Mouse (Mus musculus) c-Kit-positive CD71-negative TER-119-negative erythroid progenitor cells, embryonic 14.5 days (primary cell): ENCODE results near the gene Bik.
"Not testable (repeated sequence)": the region's sequence is repeated elsewhere in the genome, so short reads cannot be mapped to it uniquely, and the experiment has no call there.

Experiments used
- DNase-seq: peaks from one replicate; pipeline ENCODE4 v3.0.0-alpha.2; 2013; ENCODE audit warnings: low read depth

Gene Bik

DNA sequence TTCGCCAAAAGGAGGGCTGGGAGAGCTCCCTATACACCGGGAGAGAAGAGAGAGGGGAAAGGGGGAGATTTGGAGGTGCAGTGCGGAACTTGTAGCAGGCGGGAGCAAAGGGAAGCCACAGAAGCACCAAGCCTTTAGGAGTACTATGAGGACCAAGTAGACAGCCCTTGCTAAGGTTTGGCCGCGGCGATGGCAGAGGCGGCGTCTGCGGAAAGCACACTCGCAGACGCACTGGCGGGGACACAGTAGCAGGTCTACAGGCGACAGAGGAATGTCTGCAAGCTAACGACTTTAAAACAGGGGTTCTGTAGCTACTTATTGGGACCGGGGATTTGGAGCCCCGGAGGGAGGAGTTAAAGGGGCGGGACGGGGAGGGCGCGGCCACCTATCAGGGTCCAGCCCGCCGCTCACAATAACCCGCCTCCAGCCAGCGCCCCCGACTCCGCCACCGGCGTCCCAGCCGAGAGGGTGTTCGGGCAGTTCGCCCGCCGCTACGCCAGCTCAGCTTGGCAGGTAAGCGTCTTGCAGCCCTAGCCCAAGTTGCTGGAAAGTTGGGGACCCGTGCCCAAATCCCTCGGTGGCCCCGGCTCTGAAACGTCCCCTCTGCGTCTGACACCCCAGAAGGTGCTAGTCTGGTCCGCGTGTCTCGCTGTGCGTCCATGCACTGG is at the start of gene Bik:
TSS of gene Bik (plus strand) at position 439 of the 668 bp plus-strand sequence.
- DNase-seq = no peak

DNA sequence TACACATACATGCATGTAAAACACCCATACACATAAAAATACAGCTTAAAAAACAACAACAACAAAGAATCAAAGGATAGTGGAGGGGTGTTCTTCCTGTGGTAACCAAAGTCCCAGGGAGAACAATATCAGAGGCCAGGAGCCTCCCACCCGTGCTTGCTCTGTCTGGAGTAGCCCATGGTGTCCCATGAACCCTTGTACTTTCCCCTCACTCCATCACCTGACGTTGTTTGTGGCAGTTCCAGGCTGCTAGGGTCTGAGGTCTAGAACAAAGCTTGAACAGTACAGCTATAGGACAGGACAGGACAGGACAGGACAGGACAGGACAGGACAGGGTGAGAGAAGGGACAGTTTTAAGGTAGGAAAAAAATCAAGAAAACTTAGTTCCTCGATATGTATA is 48.6 kb upstream of the Bik start:
- no peak for DNase-seq

DNA sequence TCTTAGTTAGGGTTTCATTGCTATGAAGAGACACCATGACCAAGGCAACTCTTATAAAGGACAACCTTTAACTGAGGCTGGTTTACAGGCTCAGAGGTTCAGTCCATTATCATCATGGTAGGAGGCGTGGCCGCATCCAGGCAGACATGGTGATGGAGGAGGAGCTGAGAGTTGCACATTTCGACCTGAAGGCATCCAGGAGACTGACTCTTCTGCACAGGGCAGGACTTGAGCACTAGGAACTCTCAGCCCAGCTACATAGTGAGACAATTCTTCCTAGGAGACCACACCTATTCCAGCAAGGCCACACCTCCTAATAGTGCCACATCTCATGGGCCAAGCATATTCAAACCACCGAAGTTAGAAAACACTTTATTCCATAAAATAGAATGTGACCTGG is 46.8 kb upstream of the Bik start:
- DNase-seq = no peak

DNA sequence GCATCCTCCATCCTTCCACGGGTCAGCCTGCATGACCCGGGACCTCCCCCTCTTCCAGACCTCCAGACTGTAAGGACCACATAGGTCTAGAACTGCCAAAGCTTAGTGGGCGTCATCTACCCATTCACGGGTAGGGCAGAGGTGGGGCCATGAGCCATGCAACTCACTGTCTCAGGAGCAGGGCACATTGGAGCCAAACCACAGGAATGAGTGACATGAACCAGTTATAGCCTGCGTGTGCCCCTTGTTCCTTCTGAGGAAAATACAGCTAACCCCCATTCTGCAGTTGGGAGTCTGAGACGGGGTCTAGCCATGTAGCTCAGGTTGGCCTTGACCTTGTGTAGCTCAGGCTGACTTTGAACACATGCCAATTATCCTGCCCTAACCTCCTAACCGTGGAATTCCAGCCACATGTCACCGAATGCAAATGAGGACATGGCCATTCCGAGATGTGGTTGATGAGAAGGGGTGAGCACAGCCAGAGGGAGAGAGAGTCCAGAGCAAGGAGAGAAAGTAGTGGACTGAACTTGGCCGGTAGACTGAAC is 45.4 kb upstream of the Bik start:
- DNase-seq = no peak

DNA sequence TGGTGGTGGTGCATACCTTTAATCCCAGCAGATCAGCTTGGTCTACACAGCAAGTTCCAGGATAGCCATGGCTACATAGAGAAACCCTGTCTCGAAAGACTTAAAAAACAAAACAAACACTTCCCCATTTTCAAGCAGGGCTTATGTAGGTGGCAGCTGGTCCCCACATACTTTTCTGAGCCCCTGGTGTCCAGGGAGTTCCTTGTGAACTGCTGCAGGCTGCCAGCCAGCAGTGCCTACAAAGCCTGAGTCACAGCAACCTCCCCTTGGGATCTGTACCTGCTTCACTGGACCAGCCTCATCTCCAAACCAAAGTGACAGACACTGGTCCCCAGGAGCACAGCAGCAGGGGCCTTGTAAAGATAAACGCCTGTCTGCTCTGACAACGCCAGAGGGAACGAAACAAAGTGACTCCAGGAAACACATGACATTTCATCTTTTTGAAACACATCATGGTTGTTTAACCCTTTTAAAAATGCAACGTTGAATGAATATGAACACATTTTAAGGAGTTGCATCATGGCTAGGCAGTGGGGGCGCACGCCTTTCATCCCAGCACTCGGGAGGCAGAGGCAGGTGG is 43.9 kb upstream of the Bik start:
- DNase-seq = no peak

DNA sequence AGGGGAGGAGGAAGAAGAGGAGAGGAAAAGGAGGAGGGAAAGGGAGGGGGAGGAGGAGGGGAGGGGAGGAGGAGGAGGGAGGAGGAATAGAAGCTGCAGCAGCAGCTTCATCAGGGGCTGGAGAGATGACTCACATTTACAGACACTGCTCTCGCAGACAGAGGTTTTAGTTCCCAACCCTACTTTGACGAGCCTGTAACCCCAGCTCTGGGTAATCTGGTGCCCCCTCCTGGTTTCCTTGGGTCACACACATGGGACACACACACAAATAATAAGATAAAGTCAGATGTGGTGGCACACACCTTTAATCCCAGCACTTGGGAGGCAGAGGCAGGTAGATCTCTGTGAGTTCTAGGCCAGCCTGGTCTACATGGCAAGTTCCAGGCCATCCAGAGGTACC is 43.2 kb upstream of the Bik start:
- DNase-seq = no peak

DNA sequence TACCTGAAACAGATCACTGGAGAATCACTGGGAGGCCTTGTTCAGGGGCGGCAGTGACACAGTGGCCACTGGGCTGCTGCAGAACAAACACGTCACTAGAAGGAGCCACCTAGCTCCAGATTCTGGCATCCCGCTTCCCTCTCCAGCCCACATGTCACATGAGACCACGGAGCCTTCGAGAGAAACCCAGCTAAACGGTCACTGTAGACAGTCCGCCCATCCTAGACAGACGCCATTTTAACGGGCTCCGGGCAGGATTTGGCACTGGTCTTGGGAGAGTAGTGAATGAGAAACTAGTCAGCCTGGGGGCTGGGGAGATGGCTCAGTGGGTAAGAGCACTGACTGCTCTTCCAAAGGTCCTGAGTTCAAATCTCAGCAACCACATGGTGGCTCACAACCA is 42.4 kb upstream of the Bik start:
- no peak for DNase-seq

DNA sequence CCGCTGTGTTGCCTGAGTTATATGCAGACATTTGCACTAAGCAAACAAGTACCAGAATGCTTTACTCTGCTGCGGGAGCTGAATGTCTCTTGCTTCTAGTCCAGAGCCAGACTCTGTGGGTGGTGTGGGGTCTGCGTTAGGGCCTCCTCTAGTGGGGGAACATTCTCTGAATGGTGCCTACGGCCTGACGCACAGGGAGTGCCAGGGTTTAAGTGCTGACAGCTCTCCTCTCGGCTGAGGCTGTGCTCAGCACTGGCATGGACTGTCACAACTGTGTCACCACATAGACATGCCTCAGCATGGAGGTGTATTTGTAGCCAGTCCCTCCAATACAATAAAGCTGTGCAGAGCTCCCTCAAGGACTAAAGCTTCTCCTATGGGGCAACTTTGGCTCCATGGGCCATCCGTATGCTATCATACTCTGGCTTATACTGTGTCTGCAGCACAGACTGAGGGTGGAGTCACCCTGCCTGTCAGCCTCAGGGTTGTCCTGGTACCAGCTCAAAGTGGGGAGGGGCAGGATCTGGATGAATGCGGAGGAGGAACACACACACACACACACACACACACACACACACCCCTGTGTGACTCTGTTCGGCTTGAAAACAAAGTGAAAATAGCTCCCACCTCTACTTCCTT is 39.1 kb upstream of the Bik start:
- DNase-seq = no peak

DNA sequence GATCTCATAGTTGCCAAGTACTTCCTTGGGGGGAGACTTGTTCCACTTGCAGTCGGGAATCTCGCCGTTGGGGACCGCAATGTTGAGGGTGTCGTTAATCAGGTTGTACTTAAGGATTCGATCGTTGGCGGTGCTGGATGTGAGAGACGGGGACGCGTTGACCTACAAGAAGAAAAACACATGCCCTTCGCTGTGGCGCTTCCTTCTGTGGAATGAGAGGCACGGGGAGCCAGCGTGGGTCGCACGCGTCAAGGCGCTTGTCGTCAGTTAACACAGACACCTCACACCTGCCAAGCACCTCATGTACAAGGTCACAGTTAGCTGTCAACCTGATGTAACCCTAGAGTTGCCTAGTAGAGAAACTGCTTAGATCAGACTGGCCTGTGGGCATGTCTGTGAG is 37.2 kb upstream of the Bik start:
- DNase-seq = no peak

DNA sequence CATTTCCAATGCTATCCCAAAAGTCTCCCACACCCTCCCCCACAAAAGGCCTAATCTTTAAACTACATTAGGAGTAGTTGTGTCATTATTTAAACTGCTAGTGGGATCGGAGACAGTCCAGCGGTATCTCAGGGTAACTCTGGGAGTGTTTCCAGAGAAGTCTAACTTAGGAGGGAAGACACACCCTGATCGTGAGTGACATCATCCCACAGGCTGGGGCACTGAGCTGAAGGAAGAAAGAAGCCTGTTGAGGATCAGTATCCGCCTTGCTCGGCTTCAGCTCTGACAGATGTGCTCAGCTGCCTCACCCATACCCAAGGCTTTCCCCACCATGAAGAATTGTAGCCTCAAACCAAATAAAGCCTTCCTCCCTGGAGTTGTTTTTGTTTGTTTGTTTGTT is 34.8 kb upstream of the Bik start:
- DNase-seq = no peak

DNA sequence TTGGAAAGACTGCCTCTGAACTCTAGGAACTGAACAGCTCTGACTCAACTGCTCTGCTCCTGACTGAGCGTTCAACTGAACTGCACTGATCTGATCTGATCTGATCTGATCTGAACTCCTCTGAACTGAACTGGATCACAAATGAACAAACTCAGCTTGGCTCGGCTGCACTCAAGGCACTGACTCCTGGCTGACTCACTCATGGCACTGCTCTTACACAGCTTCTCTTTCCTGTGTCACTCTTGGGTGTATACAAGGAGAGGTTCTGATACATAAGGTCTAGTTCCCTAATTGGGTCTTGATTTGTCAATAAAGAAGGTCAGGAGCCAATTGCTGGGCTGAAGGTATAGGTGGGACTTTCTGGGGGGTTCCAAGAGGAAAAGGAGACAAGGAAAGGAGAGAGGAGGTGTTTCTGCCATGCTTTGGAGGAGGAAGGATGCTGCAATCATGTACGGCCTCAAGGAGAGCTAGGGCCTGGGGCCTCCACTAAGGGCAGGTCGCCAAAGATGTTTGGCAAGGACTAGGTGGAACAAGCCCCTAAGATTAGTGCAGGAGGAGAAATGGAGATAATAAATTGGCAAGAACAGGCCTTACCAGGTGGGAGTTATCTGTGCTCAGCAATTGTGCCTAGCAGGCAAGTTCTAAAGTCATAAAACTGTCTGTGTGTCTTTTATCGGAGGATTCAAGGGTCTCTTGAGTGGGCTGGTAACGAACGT is 32.6 kb upstream of the Bik start:
- no peak for DNase-seq

DNA sequence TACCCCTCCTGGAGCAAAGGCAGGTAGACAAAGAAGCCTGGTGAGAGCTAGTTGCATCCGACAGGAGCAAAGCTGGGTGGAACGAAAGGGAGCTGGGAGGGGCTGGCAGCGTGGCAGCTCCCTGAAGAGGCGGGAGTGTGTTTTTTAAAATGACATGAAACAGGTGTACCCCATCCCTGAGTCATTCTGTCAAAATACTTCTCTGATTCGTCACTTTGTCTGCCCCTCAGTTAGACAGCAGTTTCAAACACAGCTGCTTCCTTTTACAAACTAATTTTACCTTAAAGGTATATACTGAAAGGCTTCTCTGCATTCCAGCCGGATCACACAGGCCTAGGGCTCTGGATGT is 32.1 kb upstream of the Bik start:
- no peak for DNase-seq

DNA sequence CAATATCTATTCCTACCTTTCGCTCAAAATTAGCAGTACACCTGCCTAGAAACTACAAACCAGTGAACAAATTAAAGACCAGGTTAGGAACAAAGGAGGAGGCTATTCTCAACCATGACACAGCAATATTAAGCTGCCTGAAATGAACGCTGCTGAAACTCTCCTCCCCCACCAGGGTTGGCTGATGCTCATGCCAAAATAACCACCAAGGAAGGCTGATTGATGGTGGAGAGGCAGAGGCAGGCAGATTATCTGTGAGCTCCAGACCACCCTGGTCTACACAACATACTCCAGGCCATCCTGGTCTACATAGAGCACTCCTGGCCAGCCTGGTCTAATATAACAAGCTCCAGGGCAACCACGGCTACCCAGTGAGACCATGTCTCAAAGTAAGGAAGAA is 31.5 kb upstream of the Bik start:
- no peak for DNase-seq

DNA sequence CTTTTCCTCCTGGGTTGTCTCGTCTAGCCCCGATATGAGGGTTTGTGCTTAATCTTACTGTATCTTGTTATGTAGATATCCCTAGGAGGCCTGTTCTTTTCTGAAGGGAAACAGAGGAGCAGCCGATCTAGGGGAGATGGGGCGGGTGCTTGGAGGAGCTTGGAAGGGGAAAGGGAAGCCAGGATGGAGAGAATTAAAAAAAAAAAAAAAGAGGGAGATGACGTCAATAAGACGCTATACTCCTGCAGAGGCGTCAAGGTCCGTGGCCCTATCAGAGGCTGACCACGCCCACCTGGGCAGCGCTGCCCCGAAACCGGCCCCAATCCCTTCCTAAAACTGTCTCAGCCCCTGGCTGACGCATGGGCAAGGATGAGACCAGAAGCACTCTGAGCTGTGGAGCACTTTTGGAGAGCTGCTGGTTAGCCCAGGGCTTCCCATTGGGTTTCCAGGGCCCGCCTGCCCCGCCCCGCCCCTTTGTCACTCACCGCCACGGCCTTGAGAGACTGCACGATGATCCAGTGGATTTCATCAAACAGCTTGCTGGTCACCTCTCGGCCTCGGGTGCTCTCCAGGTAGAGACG is 30.8 kb upstream of the Bik start:
- DNase-seq = no peak

DNA sequence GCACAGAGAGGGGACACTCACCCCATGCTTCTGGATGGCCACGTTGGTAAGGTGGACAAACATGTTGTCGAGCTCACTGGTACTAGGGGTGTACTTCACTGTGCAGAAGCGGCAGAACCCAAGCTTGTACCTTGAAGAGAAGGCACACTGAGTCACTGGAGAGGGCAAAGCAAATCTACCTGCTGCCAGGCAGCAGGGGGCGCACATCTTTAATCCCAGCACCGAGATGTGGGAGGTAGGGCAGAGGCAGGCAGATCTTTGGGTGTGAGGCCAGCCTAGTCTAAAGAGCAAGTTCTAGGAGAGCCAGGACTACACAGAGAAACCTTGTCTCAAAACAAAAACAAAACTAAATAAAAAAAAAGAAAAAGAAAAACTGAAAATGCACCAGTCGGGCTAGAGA is 29.4 kb upstream of the Bik start:
- no peak for DNase-seq

DNA sequence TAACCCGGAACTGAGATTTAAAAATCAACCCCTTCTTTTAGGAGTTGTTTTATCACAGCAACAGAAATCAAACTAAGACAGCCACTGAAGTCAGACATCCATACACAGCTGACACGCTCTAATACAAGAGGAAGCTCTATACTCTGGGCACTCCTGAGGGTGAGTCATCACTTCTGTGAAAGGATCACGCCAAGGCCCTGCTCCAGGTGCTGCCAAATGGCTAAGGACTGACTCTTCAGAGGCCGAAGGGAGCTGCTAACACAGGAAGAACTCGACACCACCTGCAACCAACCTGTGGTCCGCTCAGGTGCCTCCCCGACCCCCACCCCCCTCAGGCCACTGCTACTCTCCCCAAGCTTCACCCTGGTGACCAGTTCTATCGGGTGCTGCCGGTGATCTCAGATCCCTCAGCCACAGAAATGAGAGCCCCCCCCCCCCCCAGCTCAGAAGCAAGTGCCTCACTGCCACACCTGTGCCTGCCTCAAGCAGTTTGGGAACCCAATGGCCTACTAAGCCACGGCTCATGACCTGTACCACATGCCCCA is 27.4 kb upstream of the Bik start:
- DNase-seq = no peak

DNA sequence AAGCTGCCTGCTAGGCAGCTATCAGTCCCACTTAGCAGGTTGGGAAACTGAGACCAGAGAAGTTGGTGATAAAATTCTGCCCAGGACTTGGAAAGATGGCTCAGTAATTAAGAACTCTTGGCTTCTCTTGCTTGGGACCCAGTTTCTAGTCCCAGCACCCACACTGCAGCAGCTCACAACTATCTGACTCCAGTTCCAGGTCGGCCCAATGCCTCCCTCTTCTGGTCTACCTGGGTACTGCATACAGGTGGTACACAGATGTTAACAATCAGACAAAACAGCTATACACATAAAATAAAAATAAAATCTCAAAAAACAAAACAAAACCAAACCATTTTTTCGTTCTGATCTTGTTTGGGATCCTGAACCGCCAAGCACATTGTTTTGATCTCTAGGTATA is 26.3 kb upstream of the Bik start:
- no peak for DNase-seq

DNA sequence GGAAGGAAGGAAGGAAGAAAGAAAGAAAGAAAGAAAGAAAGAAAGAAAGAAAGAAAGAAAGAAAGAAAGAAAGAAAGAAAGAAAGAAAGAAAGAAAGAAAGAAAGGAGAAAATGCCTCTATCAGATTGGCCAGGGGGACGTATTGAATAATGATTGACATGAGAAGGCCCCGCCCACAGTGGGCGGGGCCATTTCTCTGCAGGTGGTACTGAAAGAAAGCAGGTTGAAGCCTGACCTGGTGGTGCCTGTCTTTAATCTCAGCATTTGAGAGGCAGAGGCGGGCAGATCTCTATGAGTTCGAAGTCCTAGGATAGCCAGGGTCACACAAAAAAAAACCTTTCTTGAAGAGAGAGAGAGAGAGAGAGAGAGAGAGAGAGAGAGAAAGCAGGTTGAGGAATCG is 25.2 kb upstream of the Bik start:
- DNase-seq = not testable (repeated sequence)

DNA sequence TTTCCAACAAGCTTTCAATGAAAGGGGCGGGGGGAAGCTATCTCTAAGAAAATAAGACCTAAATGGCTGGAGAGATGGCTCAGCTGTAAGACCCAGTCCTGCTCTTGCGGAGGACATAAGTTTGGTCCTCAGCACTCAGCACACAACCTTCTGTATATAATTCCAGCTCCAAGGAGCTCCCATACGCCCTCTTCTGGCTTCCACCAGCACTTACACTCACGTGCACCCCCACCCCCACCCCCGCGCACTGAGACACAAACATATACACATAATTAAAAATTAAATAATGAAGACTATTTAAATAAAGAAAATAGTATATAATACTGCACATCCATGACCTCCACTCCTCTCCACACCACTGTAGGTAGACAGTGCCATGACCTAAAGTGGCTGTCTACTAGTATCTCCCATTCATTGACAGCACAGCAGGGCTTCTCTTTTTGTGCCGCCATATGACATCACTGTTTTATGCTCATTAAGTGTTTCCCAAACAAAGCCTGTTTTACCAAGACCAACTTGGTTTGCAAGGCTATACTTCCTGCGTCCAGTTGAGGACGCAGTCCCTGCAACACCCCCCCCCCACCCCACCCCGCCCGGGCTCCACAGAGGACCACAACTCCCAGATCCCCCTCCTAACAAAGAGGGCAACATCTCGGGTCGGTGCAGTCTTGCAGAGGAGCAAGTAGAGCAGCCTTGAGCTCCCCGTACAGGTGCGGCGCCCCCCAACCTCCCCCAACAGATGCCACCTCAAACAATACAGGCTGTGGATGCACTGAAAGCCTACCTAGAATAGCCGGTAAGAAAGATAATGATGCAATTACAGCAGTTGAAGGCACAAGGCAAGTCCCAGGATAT is 16.5 kb upstream of the Bik start:
- DNase-seq = no peak

DNA sequence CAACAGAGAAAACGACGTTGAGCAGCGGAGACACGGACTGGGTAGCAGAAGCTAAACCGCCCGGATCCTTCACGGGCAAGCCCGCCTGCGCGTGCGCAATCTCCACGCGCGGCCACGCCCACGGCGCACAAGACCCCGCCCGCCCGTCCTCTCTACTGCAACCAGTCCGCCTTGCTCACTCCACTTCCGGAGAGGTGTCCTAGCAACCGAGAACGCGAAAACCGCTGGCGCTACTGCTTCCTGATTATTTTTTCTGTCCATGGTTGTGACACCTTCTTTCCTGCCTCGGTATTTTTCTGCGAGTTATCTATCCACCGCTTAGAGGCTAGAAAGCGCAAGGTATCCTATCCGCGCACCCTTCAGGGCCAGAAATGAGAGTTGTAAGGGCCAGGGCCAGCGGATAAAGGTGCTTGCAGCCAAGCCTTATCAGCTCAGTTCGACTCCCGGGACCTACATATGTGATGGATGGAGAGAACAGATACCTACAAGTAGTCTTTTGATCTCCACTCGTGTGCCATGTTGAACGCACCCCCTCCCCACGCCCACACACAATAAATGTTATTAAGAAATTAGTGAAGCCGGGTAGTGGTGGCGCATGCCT is 15.8 kb upstream of the Bik start, which contains the start of gene Ttll1:
TSS of gene Ttll1 (minus strand) at position 89 of the 601 bp plus-strand sequence.
- peak; percentile 87 for DNase-seq
